Mouse (Mus musculus) lung, postnatal 0 days (tissue): ENCODE measurements around the gene Ninl. TPM values are rescaled to one million over a fixed set of nuclear protein-coding genes. Genes with fewer than 3 reads are reported as not detected.

ENCODE experiments used
- ATAC-seq: fragments of 200-750 bp; cut with Nextera tagmentation; 2 replicates; pipeline ENCODE4 v1.8.0; 2017; ENCODE audit warnings: moderate library complexity
- DNase-seq: peaks from one replicate; pipeline ENCODE4 v3.0.0-alpha.2; 2016; ENCODE audit warnings: low spot score
- H3K27ac ChIP-seq: fragments of 300-500 bp; sonication (generic); 2 replicates; pipeline ENCODE4 v1.5.1; 2014; ENCODE audit warnings: antibody characterized with exemption, mild to moderate bottlenecking, low read length, mixed read lengths
- H3K27me3 ChIP-seq: fragments of 300-500 bp; sonication (generic); replicated peaks from 2 replicates; pipeline ENCODE4 v1.6.1; 2014; ENCODE audit warnings: low read length, mixed read lengths; ENCODE audit not compliant: insufficient read depth
- H3K36me3 ChIP-seq: fragments of 300-500 bp; sonication (generic); 2 replicates; pipeline ENCODE4 v1.6.1; 2014; ENCODE audit warnings: low read length, mixed read lengths; ENCODE audit not compliant: insufficient read depth
- H3K4me1 ChIP-seq: fragments of 300-500 bp; sonication (generic); 2 replicates; pipeline ENCODE4 v1.6.1; 2014; ENCODE audit warnings: antibody characterized with exemption, low read depth, low read length, mixed read lengths; ENCODE audit not compliant: insufficient read depth
- H3K4me2 ChIP-seq: fragments of 300-500 bp; sonication (generic); replicated peaks from 2 replicates; pipeline ENCODE4 v1.6.1; 2014; ENCODE audit warnings: low read depth, mild to moderate bottlenecking, low read length, moderate library complexity, mixed read lengths
- H3K4me3 ChIP-seq: fragments of 300-500 bp; sonication (generic); 2 replicates; pipeline ENCODE4 v1.5.1; 2014; ENCODE audit warnings: low read depth, low read length
- H3K9ac ChIP-seq: fragments of 300-500 bp; sonication (generic); replicated peaks from 2 replicates; pipeline ENCODE4 v1.6.1; 2014; ENCODE audit warnings: low read depth, mild to moderate bottlenecking
- H3K9me3 ChIP-seq: fragments of 300-500 bp; sonication (generic); 2 replicates; pipeline ENCODE4 v1.6.1; 2016; ENCODE audit warnings: low read length, mixed read lengths
- CTCF ChIP-seq: IDR thresholded peaks from 2 replicates; pipeline ENCODE4 v1.5.1; 2016; ENCODE audit warnings: antibody characterized with exemption, mild to moderate bottlenecking
- EP300 ChIP-seq: IDR thresholded peaks from 2 replicates; pipeline ENCODE4 v1.6.1; 2016; ENCODE audit warnings: antibody characterized with exemption, mild to moderate bottlenecking, control low read depth
- WGBS: fragments of 180-500 bp; shearing (Covaris S2); extraction: QIAGEN DNeasy Blood & Tissue Kit; methylation state at CpG from one replicate; pipeline ENCODE4 v1.1.7; 2014; 5-methylcytosine and 5-hydroxymethylcytosine counted together
- polyA plus RNA-seq: library from polyadenylated mRNA; unstranded; fragments of >200 nt; fragmentation: Nextera tagmentation; extraction: Ambion mirVana; gene quantifications from 2 replicates; pipeline ENCODE4 v1.2.1, GENCODE M21; 2015

Gene Ninl
- polyA plus RNA-seq, 1 experiment from 2014 or later: 3.9 TPM

DNA sequence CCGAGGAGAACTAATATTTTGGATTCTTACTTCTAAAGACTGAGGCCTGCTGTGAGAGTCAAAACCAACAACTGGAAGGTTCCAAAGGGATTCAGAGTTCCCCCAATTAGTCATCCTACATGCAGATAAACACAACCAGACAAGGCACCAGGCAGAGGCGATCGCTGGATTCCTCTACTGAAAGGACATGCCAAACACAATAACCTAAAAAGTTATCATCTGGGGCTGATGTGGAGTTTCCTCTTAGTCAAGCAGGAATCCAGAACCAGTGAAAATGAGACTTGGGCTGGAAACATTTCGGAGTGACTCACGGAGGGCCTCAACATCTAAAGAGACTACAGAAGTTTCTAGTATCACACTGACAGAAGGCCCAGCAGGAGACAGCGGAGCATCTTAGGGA is 35.4 kb downstream of the Ninl start:
- Histone ChIP-seq H3K9ac (no peak overlapping the region), H3K27ac (no peak overlapping the region), H3K4me1 (peaks cover 5% of the 10 kb centered on the region; the same call in 1 of the 2 replicates), H3K36me3 (no peaks in the 10 kb centered on the region), H3K9me3 (no peaks in the 10 kb centered on the region), H3K4me3 (no peak overlapping the region), H3K27me3 (0 out of 2 replicates have a peak, but pooled peaks cover 3% of the 10 kb centered on the region), H3K4me2 (no peak overlapping the region)
- ATAC-seq (no peak), DNase-seq (no peak)
- 75% methylated on average over 6 of the region's 6 CpGs for WGBS
- TF ChIP-seq CTCF: no peak
- TF ChIP-seq EP300: no peak

DNA sequence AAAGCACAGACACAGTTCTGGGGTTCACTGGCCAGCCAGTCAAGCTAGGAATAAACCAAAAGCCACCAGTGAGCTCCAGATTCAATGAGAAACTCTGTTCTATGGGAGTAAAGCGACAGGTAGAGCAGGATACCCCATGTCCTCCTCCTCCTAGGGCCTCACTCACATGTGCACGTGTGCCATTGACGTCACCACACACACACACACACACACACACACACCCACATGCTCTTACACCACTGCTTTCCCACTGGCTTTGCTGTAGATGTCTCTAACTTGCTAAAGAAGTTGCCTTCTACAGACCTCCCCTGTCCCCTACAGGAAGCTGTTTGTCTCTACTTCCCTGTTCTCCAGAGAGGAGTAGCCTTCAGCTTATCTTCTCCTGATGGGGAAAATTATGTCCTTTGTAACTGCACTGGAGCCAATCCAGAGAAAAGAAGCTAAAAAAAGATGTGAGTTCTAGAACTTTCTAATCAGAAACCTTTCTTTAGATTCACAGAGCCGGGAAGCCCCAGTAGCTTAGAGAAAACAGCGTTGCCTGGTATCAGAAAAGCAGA is 37.5 kb downstream of the Ninl start:
- no peak overlapping the region for H3K4me2 ChIP-seq
- H3K27me3 ChIP-seq: no peaks in the 10 kb centered on the region
- no peaks in the 10 kb centered on the region for H3K9me3 ChIP-seq
- no peaks in the 10 kb centered on the region for H3K36me3 ChIP-seq
- DNase-seq (no peak), ATAC-seq (no peak)
- no peak overlapping the region for H3K27ac ChIP-seq
- WGBS: 78% methylated on average over 5 of the region's 5 CpGs
- TF ChIP-seq CTCF: no peak
- no peak for TF ChIP-seq EP300
- no peak overlapping the region for H3K4me3 ChIP-seq
- H3K4me1 ChIP-seq: no peaks in the 10 kb centered on the region
- H3K9ac ChIP-seq: no peak overlapping the region

DNA sequence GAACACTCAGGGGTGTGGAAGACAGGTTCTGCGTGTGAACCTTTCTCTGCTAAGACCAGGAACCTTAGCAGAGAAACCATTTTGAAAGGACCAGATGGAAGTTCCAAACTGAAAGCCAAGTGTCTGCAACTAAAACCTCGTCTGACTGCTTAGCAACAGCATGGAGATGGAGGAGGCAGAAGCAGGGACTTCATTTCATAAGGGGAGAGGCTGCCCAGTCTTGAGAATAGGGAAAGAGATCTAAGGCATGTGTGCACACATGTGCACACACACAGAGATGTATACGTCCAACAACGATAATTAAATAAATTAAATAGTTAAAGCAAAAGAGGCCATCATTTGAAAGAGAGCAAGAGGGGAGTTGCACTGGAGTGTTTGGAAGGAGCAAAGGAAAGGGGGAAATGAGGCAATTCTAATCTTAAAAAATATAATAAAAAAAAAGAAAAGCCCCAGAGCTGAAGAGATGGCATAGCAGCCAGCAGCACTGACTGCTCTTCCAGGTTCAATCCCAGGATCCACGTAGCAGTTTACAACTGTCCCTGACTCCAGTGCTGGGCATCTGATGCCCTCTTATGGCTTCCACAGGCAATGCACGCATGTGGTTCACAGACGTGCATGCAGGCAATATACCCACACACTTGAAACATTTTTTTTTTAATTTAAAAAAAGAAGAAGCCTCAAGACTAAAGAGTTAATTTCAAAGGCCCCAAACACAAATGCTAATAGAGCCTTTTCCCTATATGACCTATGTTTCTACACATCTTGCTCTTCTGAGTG is 38.6 kb downstream of the Ninl start:
- TF ChIP-seq EP300 (no peak), CTCF (peak; percentile 84)
- DNase-seq (peak; percentile 73), ATAC-seq (peak; percentile 77)
- no peaks in the 10 kb centered on the region for H3K27me3 ChIP-seq
- H3K9me3 ChIP-seq: no peaks in the 10 kb centered on the region
- H3K4me1 ChIP-seq: no peaks in the 10 kb centered on the region
- WGBS: 52% methylated on average over 7 of the region's 7 CpGs
- H3K27ac ChIP-seq: no peak overlapping the region
- no peaks in the 10 kb centered on the region for H3K36me3 ChIP-seq
- H3K4me3 ChIP-seq: no peak overlapping the region
- H3K9ac ChIP-seq: no peak overlapping the region
- no peak overlapping the region for H3K4me2 ChIP-seq

DNA sequence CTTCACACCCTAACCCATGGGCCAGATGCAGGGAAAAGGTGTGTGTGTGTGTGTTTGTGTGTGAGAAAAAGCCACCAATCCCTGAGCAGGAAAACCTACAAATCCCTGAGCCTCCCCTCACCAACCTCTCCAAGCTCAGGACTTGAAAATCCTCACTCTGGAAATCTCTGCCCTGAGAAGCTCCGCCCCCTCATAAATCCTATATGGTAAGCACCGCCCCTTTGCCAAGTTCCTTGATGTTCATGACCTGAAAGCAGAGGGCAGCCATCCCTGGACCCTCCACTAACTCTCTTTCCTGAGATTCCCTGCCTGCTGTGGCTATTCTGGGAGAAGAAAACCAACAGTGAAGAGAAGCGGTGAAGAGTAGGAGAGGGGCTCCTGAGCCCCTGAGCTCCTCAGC is 40.2 kb downstream of the Ninl start:
- Histone ChIP-seq H3K4me1 (no peaks in the 10 kb centered on the region), H3K9me3 (no peaks in the 10 kb centered on the region), H3K4me3 (no peak overlapping the region), H3K27me3 (no peaks in the 10 kb centered on the region), H3K27ac (no peak overlapping the region), H3K4me2 (no peak overlapping the region), H3K36me3 (no peaks in the 10 kb centered on the region), H3K9ac (no peak overlapping the region)
- TF ChIP-seq CTCF: no peak
- TF ChIP-seq EP300: no peak
- no peak for ATAC-seq
- DNase-seq: no peak
- 64% methylated on average over 3 of the region's 3 CpGs for WGBS

DNA sequence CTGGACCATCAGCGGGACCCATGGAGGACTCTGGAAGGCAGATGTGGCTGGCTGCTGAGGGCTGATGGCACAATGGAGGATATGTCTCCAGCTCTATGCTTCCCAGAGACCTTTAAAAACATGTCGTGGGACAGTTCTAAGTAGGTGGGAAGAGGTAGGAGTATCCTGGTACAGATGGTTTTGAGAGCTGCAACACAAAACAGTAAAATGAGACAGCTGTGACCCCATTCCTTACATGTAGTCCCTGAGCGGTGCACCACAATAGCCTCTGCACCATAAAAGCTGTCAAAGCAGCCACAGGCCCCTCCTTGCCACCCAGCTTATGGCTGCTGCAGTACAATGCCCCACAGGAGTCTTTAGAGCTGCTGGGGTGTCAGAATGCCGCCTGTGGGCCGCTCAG is 41.6 kb downstream of the Ninl start:
- Histone ChIP-seq H3K9ac (no peak overlapping the region), H3K9me3 (no peaks in the 10 kb centered on the region), H3K4me3 (no peak overlapping the region), H3K4me1 (no peaks in the 10 kb centered on the region), H3K4me2 (no peak overlapping the region), H3K36me3 (no peaks in the 10 kb centered on the region), H3K27ac (no peak overlapping the region), H3K27me3 (no peaks in the 10 kb centered on the region)
- WGBS: 87% methylated on average over 5 of the region's 5 CpGs
- no peak for DNase-seq
- TF ChIP-seq CTCF (no peak), EP300 (no peak)
- no peak for ATAC-seq

DNA sequence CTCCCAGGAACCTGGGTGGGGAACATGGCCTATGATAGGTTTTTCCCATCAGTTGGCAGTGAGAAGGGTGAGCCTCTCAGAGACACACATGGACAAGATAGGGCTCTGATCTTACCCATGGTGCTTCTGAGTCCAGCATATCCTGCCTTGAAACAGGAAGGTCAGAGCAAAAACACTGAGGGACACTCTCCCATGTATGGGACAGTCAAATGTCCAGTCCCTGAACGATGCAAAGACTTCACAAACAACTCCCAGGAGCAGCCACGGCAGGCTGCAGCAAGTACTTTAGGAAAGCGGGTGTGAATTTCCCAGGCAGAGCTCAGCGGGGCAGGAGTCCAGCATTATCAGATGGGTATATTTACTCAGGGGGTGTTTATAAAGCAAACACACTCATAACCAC is 43.9 kb downstream of the Ninl start:
- Histone ChIP-seq H3K4me2 (no peak overlapping the region), H3K27ac (no peak overlapping the region), H3K27me3 (no peaks in the 10 kb centered on the region), H3K4me1 (no peaks in the 10 kb centered on the region), H3K9me3 (no peaks in the 10 kb centered on the region), H3K36me3 (no peaks in the 10 kb centered on the region), H3K4me3 (no peak overlapping the region), H3K9ac (no peak overlapping the region)
- ATAC-seq (no peak), DNase-seq (no peak)
- 49% methylated on average over 4 of the region's 4 CpGs for WGBS
- TF ChIP-seq EP300 (no peak), CTCF (no peak)
